In genomic region chr2:103111669-103112068, GRCm38 (mm10) we compare ENCODE assay signal across 23 mouse cellular contexts. TPM values are rescaled to one million over a fixed set of nuclear protein-coding genes. Genes with fewer than 3 reads are reported as not detected.
DNase-seq lines count a peak whose midpoint lies in the region; ATAC-seq lines count a peak whose summit lies in the region.
"Had no signal": no experiment of that assay in that cellular context is flagged by ENCODE, and none has a peak within 500 bp of the region (broad histone marks: within the 10 kb centered on the region; RNA-seq: fewer than 3 reads in every experiment).

No protein-coding gene starts in this region.

- H3K9ac ChIP-seq in hindbrain, embryonic 14.5 days, result no peak overlapping the region
- H3K9ac ChIP-seq in embryonic facial prominence, embryonic 12.5 days, result no peak overlapping the region
- H3K9ac ChIP-seq in stomach, embryonic 14.5 days (replicated peaks; ENCODE audit: low read depth, low read length), result no peak overlapping the region
- H3K9ac ChIP-seq: forebrain, embryonic 15.5 days; liver, embryonic 15.5 days; midbrain, embryonic 13.5 days had no signal

- WGBS in hindbrain, embryonic 10.5 days, result 56% methylated on average over 8 of the region's 8 CpGs
- WGBS in hindbrain, embryonic 14.5 days, result 69% methylated on average over 8 of the region's 8 CpGs
- WGBS in embryonic facial prominence, embryonic 12.5 days, result 40% methylated on average over 8 of the region's 8 CpGs
- WGBS in stomach, embryonic 14.5 days, result 53% methylated on average over 8 of the region's 8 CpGs

- intact Hi-C loops in left cerebral cortex, postnatal 4 days (cut with DNase I), result no loop called here

- H3K4me1 ChIP-seq in hindbrain, embryonic 10.5 days (replicated peaks), result peaks cover 3% of the 10 kb centered on the region; the same call in 1 of the 2 replicates
- H3K4me1 ChIP-seq in hindbrain, embryonic 14.5 days (replicated peaks; ENCODE audit: control insufficient read depth, insufficient read depth, low read length), result no peaks in the 10 kb centered on the region
- peaks cover 7% of the 10 kb centered on the region; the same call in 1 of the 2 replicates for H3K4me1 ChIP-seq in embryonic facial prominence, embryonic 12.5 days
- H3K4me1 ChIP-seq in stomach, embryonic 14.5 days (ENCODE audit: control insufficient read depth, insufficient read depth, low read length), result no peaks in the 10 kb centered on the region
- H3K4me1 ChIP-seq: forebrain, embryonic 15.5 days; limb, embryonic 10.5 days; liver, embryonic 15.5 days; midbrain, embryonic 13.5 days had no signal

- H3K27ac ChIP-seq in hindbrain, embryonic 10.5 days, result no peak overlapping the region
- H3K27ac ChIP-seq in hindbrain, embryonic 14.5 days, result no peak overlapping the region
- H3K27ac ChIP-seq in embryonic facial prominence, embryonic 12.5 days, result no peak overlapping the region
- H3K27ac ChIP-seq in stomach, embryonic 14.5 days (ENCODE audit: low read length), result no peak overlapping the region
- H3K27ac ChIP-seq: forebrain, embryonic 15.5 days; hindbrain, postnatal 0 days; left cerebral cortex, adult 2 months; limb, embryonic 10.5 days; liver, embryonic 15.5 days; midbrain, embryonic 13.5 days had no signal

- H3K36me3 ChIP-seq in hindbrain, embryonic 10.5 days, result no peaks in the 10 kb centered on the region
- H3K36me3 ChIP-seq in hindbrain, embryonic 14.5 days (replicated peaks; ENCODE audit: control insufficient read depth, insufficient read depth), result no peaks in the 10 kb centered on the region
- no peaks in the 10 kb centered on the region for H3K36me3 ChIP-seq in embryonic facial prominence, embryonic 12.5 days
- H3K36me3 ChIP-seq in stomach, embryonic 14.5 days (ENCODE audit: control insufficient read depth, insufficient read depth, low read length), result no peaks in the 10 kb centered on the region
- H3K36me3 ChIP-seq: forebrain, embryonic 15.5 days; limb, embryonic 10.5 days; liver, embryonic 15.5 days; midbrain, embryonic 13.5 days had no signal

- H3K9me3 ChIP-seq in hindbrain, embryonic 10.5 days, result no peaks in the 10 kb centered on the region
- H3K9me3 ChIP-seq in hindbrain, embryonic 14.5 days (ENCODE audit: control insufficient read depth, low read length), result no peaks in the 10 kb centered on the region; the same call in 1 of the 2 replicates
- no peaks in the 10 kb centered on the region for H3K9me3 ChIP-seq in embryonic facial prominence, embryonic 12.5 days
- H3K9me3 ChIP-seq in stomach, embryonic 14.5 days (ENCODE audit: control insufficient read depth, low read depth, low read length), result no peaks in the 10 kb centered on the region
- H3K9me3 ChIP-seq: forebrain, embryonic 15.5 days; limb, embryonic 10.5 days; liver, embryonic 15.5 days; midbrain, embryonic 13.5 days had no signal

- DNase-seq in hindbrain, embryonic 10.5 days (ENCODE audit: low spot score), result peak; percentile 19
- DNase-seq in hindbrain, embryonic 14.5 days (ENCODE audit: low spot score), result no peak
- peak; percentile 19 for DNase-seq in embryo, embryonic 10.5 days (ENCODE audit: low spot score)
- DNase-seq in right cerebral cortex, adult 2 months (ENCODE audit: low spot score in 2 of 2), result no peak
- DNase-seq in left cerebral cortex, postnatal 4 days, result no peak
- DNase-seq in gastrocnemius, postnatal 10 days, result no peak
- DNase-seq: cerebellum, adult 11-12 months; cerebellum, postnatal 14 days; gastrocnemius, postnatal 36 days; layer of hippocampus, adult 9-11 months; liver; lung, postnatal 14 days; thymus, postnatal 36 days had no signal

- no peaks in the 10 kb centered on the region for H3K27me3 ChIP-seq in hindbrain, embryonic 10.5 days (ENCODE audit: insufficient read depth, poor library complexity, severe bottlenecking)
- H3K27me3 ChIP-seq in hindbrain, embryonic 14.5 days (ENCODE audit: control insufficient read depth, insufficient read depth, low read length), result no peaks in the 10 kb centered on the region
- H3K27me3 ChIP-seq in embryonic facial prominence, embryonic 12.5 days, result no peaks in the 10 kb centered on the region
- no peaks in the 10 kb centered on the region for H3K27me3 ChIP-seq in stomach, embryonic 14.5 days (ENCODE audit: control insufficient read depth, insufficient read depth, low read length)
- H3K27me3 ChIP-seq: forebrain, embryonic 15.5 days; liver, embryonic 15.5 days; midbrain, embryonic 13.5 days; Patski had no signal

- H3K4me2 ChIP-seq in hindbrain, embryonic 14.5 days (replicated peaks), result no peak overlapping the region
- H3K4me2 ChIP-seq in embryonic facial prominence, embryonic 12.5 days (replicated peaks), result no peak overlapping the region
- H3K4me2 ChIP-seq in stomach, embryonic 14.5 days (replicated peaks; ENCODE audit: low read depth, low read length), result no peak overlapping the region
- H3K4me2 ChIP-seq: forebrain, embryonic 15.5 days; liver, embryonic 15.5 days; midbrain, embryonic 13.5 days had no signal

- H3K4me3 ChIP-seq in hindbrain, embryonic 10.5 days, result no peak overlapping the region
- H3K4me3 ChIP-seq in hindbrain, embryonic 14.5 days (replicated peaks; ENCODE audit: low read length), result no peak overlapping the region
- H3K4me3 ChIP-seq in embryonic facial prominence, embryonic 12.5 days, result no peak overlapping the region
- no peak overlapping the region for H3K4me3 ChIP-seq in stomach, embryonic 14.5 days (ENCODE audit: low read depth, low read length)
- H3K4me3 ChIP-seq: forebrain, embryonic 15.5 days; left cerebral cortex, adult 2 months; limb, embryonic 10.5 days; liver, embryonic 15.5 days; midbrain, embryonic 13.5 days had no signal

- ATAC-seq in hindbrain, embryonic 14.5 days (ENCODE audit: low FRiP score), result no peak
- ATAC-seq in embryonic facial prominence, embryonic 12.5 days (ENCODE audit: insufficient number of reproducible peaks, insufficient read depth, low FRiP score, low TSS enrichment), result 0 out of 2 replicates have a peak, but pooled peaks have one; percentile 28
- ATAC-seq in stomach, embryonic 14.5 days (ENCODE audit: insufficient number of reproducible peaks, insufficient read depth, low FRiP score, low read depth), result 0 out of 2 replicates have a peak, but pooled peaks have one; percentile 42
- ATAC-seq: forebrain, embryonic 15.5 days; hindbrain, postnatal 0 days; intestine, embryonic 16.5 days; midbrain, embryonic 13.5 days; Patski had no signal

RNA-seq across cellular contexts. Expression of gene Apip, which starts 38.2 kb away (rescaled TPM):
- polyA plus RNA-seq in hindbrain, embryonic 10.5 days (2016; fragmentation: Nextera tagmentation; extraction: Ambion mirVana), result 60.7 and 63.9 TPM in 2 replicates
- polyA plus RNA-seq in hindbrain, embryonic 14.5 days (2014; fragmentation: Nextera tagmentation; extraction: Ambion mirVana), result 51.3 and 54.8 TPM in 2 replicates
- polyA plus RNA-seq in embryonic facial prominence, embryonic 12.5 days (2016; fragmentation: Nextera tagmentation; extraction: Ambion mirVana), result 78.1 and 79.2 TPM in 2 replicates
- polyA plus RNA-seq in stomach, embryonic 14.5 days (2014; fragmentation: Nextera tagmentation; extraction: Ambion mirVana), result 66.4 and 72.7 TPM in 2 replicates
- 10 to 100 TPM; 28.4 to 29.9 TPM for total RNA-seq in left cerebral cortex, postnatal 4 days (2021)
- total RNA-seq in gastrocnemius, postnatal 10 days (2021), result 10 to 100 TPM; 33.5 to 38.1 TPM

RNA-seq across cellular contexts. Expression of gene Pdhx, which starts 38.4 kb away (rescaled TPM):
- 40.3 and 45.2 TPM in 2 replicates for polyA plus RNA-seq in hindbrain, embryonic 10.5 days (2016; fragmentation: Nextera tagmentation; extraction: Ambion mirVana)
- 62.8 and 73.5 TPM in 2 replicates for polyA plus RNA-seq in hindbrain, embryonic 14.5 days (2014; fragmentation: Nextera tagmentation; extraction: Ambion mirVana)
- 40.1 and 43.8 TPM in 2 replicates for polyA plus RNA-seq in embryonic facial prominence, embryonic 12.5 days (2016; fragmentation: Nextera tagmentation; extraction: Ambion mirVana)
- 32.9 and 33.7 TPM in 2 replicates for polyA plus RNA-seq in stomach, embryonic 14.5 days (2014; fragmentation: Nextera tagmentation; extraction: Ambion mirVana)
- 10 to 100 TPM; 55.4 to 56.6 TPM for total RNA-seq in left cerebral cortex, postnatal 4 days (2021)
- 10 to 100 TPM; 63.9 to 79.0 TPM for total RNA-seq in gastrocnemius, postnatal 10 days (2021)

Comparison
In these comparisons a context has a peak if more than half of its experiments do, and no peak if none do; other contexts are left out.
1. DNase-seq: peak in hindbrain, embryonic 10.5 days (single experiment) and embryo, embryonic 10.5 days (single experiment); none in hindbrain, embryonic 14.5 days (single experiment), right cerebral cortex, adult 2 months (0 of 2), left cerebral cortex, postnatal 4 days (single experiment) and gastrocnemius, postnatal 10 days (single experiment).